Mouse (Mus musculus): Measurements from ENCODE around the gene Gm136.
"Not testable (repeated sequence)": the region's sequence is repeated elsewhere in the genome, so short reads cannot be mapped to it uniquely, and the experiment has no call there.

Gm136 gene

GRCm38 (mm10) chr4:34756163-34756562, at the start of gene Gm136:
Gene Gm136 (minus strand): TSS chr4:34756263.
- no peak for ATAC-seq (ENCODE audit: low TSS enrichment)

- no peak for ATAC-seq (ENCODE audit: low TSS enrichment)
These were observed 45.3 kb upstream of the Gm136 start for GRCm38 (mm10) chr4:34801166-34802034.

- ATAC-seq (ENCODE audit: low TSS enrichment), result no peak
These were observed 41.9 kb upstream of the Gm136 start for GRCm38 (mm10) chr4:34798005-34798404.

- peak; percentile 66 for ATAC-seq (ENCODE audit: low TSS enrichment)
These were observed 41.4 kb upstream of the Gm136 start for GRCm38 (mm10) chr4:34797294-34797983.

- ATAC-seq (ENCODE audit: low TSS enrichment), result no peak
These were observed 40.2 kb upstream of the Gm136 start for GRCm38 (mm10) chr4:34796294-34796693.

GRCm38 (mm10) chr4:34786476-34786875, 30.4 kb upstream of the Gm136 start:
- ATAC-seq (ENCODE audit: low TSS enrichment), result no peak

GRCm38 (mm10) chr4:34785646-34786045, 29.6 kb upstream of the Gm136 start:
- no peak for ATAC-seq (ENCODE audit: low TSS enrichment)

GRCm38 (mm10) chr4:34784865-34785264, 28.8 kb upstream of the Gm136 start:
- no peak for ATAC-seq (ENCODE audit: low TSS enrichment)

GRCm38 (mm10) chr4:34782730-34783129, 26.7 kb upstream of the Gm136 start:
- ATAC-seq (ENCODE audit: low TSS enrichment), result no peak

GRCm38 (mm10) chr4:34777677-34778527, 21.8 kb upstream of the Gm136 start, which contains the start of gene Smim8:
Gene Smim8 (minus strand): TSS chr4:34778423.
- peak; percentile 99 for ATAC-seq (ENCODE audit: low TSS enrichment)

GRCm38 (mm10) chr4:34771652-34772371, 15.7 kb upstream of the Gm136 start:
- no peak for ATAC-seq (ENCODE audit: low TSS enrichment)

- no peak for ATAC-seq (ENCODE audit: low TSS enrichment)
These were observed 6.8 kb downstream of the Gm136 start for GRCm38 (mm10) chr4:34749236-34749635.

GRCm38 (mm10) chr4:34734461-34734860, 21.6 kb downstream of the Gm136 start:
- no peak for ATAC-seq (ENCODE audit: low TSS enrichment)

- ATAC-seq (ENCODE audit: low TSS enrichment), result 0 out of 2 replicates have a peak, but pooled peaks have one; percentile 38
These were observed 22.6 kb downstream of the Gm136 start for GRCm38 (mm10) chr4:34733415-34733814.

- ATAC-seq (ENCODE audit: low TSS enrichment), result peak; percentile 99
These were observed 26.2 kb downstream of the Gm136 start, which contains the start of gene Cfap206 for GRCm38 (mm10) chr4:34729851-34730341. Gene Cfap206 (minus strand): TSS chr4:34730206.

- ATAC-seq (ENCODE audit: low TSS enrichment), result not testable (repeated sequence)
These were observed 30.4 kb downstream of the Gm136 start for GRCm38 (mm10) chr4:34725710-34726109.

GRCm38 (mm10) chr4:34724306-34724705, 31.8 kb downstream of the Gm136 start:
- no peak for ATAC-seq (ENCODE audit: low TSS enrichment)

- ATAC-seq (ENCODE audit: low TSS enrichment), result no peak
These were observed 32.9 kb downstream of the Gm136 start for GRCm38 (mm10) chr4:34723186-34723585.

- no peak for ATAC-seq (ENCODE audit: low TSS enrichment)
These were observed 35.8 kb downstream of the Gm136 start for GRCm38 (mm10) chr4:34720127-34720895.

GRCm38 (mm10) chr4:34719421-34719820, 36.6 kb downstream of the Gm136 start:
- no peak for ATAC-seq (ENCODE audit: low TSS enrichment)

Measured in frontal cortex, adult (tissue).